Mouse (Mus musculus) telencephalon, adult 2 months (tissue): ENCODE results near the gene Ppm1e.
"Not testable (repeated sequence)": the region's sequence is repeated elsewhere in the genome, so short reads cannot be mapped to it uniquely, and the experiment has no call there.

Experiments used
- DNase-seq: peaks from one replicate; pipeline ENCODE4 v3.0.0-alpha.2; 2011; ENCODE audit warnings: low read depth, low spot score

The Ppm1e gene

GRCm38 (mm10) chr11:87309329-87310074, 49.3 kb downstream of the Ppm1e start:
- no peak for DNase-seq

GRCm38 (mm10) chr11:87299066-87299465, 59.8 kb downstream of the Ppm1e start:
- DNase-seq, result no peak

GRCm38 (mm10) chr11:87296467-87296866, 62.4 kb downstream of the Ppm1e start:
- DNase-seq, result no peak

GRCm38 (mm10) chr11:87295636-87296035, 63.2 kb downstream of the Ppm1e start:
- no peak for DNase-seq

GRCm38 (mm10) chr11:87289313-87289712, 69.5 kb downstream of the Ppm1e start:
- DNase-seq, result no peak

GRCm38 (mm10) chr11:87286194-87286593, 72.6 kb downstream of the Ppm1e start:
- DNase-seq, result no peak

- no peak for DNase-seq
These were observed 76.8 kb downstream of the Ppm1e start for GRCm38 (mm10) chr11:87281907-87282475.

- no peak for DNase-seq
These were observed 79.4 kb downstream of the Ppm1e start for GRCm38 (mm10) chr11:87279461-87279860.

- peak; percentile 72 for DNase-seq
These were observed 80.0 kb downstream of the Ppm1e start for GRCm38 (mm10) chr11:87278807-87279206.

- no peak for DNase-seq
These were observed 82.4 kb downstream of the Ppm1e start for GRCm38 (mm10) chr11:87276240-87276985.

- no peak for DNase-seq
These were observed 83.3 kb downstream of the Ppm1e start for GRCm38 (mm10) chr11:87275420-87276048.

- DNase-seq, result no peak
These were observed 86.1 kb downstream of the Ppm1e start for GRCm38 (mm10) chr11:87272725-87273124.

GRCm38 (mm10) chr11:87271479-87271878, 87.3 kb downstream of the Ppm1e start:
- DNase-seq, result no peak

GRCm38 (mm10) chr11:87270958-87271357, 87.9 kb downstream of the Ppm1e start:
- peak; percentile 56 for DNase-seq

GRCm38 (mm10) chr11:87270446-87270845, 88.4 kb downstream of the Ppm1e start:
- DNase-seq, result no peak

- no peak for DNase-seq
These were observed 90.0 kb downstream of the Ppm1e start for GRCm38 (mm10) chr11:87268803-87269202.

GRCm38 (mm10) chr11:87266246-87266645, 92.6 kb downstream of the Ppm1e start:
- no peak for DNase-seq

- DNase-seq, result no peak
These were observed 94.9 kb downstream of the Ppm1e start for GRCm38 (mm10) chr11:87263946-87264345.

GRCm38 (mm10) chr11:87261705-87262104, 97.1 kb downstream of the Ppm1e start:
- DNase-seq, result not testable (repeated sequence)

GRCm38 (mm10) chr11:87259792-87260191, 99.0 kb downstream of the Ppm1e start:
- DNase-seq, result no peak

- no peak for DNase-seq
These were observed 101.5 kb downstream of the Ppm1e start for GRCm38 (mm10) chr11:87257282-87257681.

GRCm38 (mm10) chr11:87254149-87254548, 104.7 kb downstream of the Ppm1e start:
- no peak for DNase-seq
